Mouse (Mus musculus): ENCODE results near the gene Shtn1.

Gene Shtn1

DNA sequence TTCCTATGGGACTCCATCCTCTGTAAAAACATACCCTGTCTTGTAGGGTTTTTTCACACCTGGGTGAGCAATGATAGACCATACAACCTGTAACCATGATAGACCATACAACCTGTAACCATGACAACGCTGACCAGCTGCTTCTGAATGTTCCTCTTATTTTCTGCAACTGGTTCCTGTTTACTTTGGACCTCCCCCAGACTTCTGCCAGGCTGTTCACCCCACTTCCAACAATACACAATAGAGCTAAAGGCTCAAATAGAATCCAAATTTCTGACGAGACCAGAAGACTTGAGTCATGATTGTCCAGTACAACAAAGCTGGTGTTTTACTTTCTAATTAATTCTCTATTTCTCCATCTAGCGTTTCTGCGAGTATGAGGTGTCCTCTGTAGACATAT, 23.8 kb downstream of the Shtn1 start:
- DNase-seq (ENCODE audit: low spot score) = no peak

GRCm38 (mm10) chr19:59051622-59052021, 24.3 kb downstream of the Shtn1 start:
- DNase-seq (ENCODE audit: low spot score) = no peak

DNA sequence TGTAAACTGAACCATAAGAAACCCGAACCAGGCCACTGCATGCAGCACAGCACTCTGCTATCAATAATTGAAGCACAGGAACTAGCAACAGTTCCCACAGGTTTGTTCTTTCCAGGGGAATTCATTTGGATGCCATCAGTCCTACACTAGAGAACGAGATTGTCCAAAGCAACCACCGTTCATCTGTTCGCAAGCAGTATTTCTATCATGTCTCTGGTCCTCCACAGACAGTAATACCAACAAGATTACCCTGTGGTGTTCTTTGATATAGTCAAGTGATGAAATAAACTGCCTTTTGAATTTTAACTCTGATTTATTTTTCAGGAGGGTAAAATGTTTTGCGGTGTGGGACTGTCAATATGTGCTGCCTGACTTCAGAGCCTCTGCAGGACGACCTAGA, 27.0 kb downstream of the Shtn1 start:
- DNase-seq (ENCODE audit: low spot score) = no peak

- DNase-seq (ENCODE audit: low spot score) = no peak
Measured at GRCm38 (mm10) chr19:59047511-59047910, 28.4 kb downstream of the Shtn1 start.

- no peak for DNase-seq (ENCODE audit: low spot score)
Measured at GRCm38 (mm10) chr19:59041086-59041485, 34.8 kb downstream of the Shtn1 start.

DNA sequence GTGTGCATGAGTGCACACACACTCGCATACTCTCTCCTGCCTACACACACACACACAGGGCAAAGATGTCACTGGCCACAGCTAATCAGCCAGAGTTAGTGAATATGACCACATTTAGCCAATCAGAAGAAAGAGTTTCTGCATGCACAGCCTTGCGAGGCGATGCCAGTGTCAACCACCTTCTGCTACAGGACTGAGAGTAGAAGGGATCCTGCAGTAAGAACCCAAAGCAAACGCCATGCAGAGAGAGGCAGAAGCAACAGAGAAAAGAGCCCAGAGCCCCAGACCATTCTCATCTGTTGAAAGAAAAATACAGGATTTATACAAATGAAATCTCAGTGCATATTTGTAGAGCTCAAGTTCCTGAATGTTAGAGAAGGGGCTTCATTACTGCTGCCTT, 37.1 kb downstream of the Shtn1 start:
- no peak for DNase-seq (ENCODE audit: low spot score)

DNA sequence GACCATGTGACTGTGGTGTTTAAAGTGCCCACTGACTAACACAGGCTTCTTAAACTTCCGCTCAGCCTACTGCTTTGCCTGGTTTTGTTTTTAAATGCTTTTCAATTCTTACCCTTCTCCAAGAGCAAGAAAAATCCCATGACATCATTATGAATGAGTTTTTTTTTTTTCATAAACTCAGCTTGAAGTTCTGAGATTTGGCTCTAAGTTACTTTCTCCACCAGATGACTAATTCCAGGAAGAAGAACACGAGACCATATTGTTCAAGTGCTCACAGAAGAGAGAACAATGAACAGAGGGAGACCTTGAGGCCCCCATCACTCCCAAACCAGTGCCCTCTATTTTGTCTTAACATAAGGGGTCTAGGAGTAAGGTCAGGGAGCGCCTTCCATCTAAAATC, 39.1 kb downstream of the Shtn1 start:
- no peak for DNase-seq (ENCODE audit: low spot score)

- no peak for DNase-seq (ENCODE audit: low spot score)
Measured at GRCm38 (mm10) chr19:59033241-59033640, 42.7 kb downstream of the Shtn1 start.

DNA sequence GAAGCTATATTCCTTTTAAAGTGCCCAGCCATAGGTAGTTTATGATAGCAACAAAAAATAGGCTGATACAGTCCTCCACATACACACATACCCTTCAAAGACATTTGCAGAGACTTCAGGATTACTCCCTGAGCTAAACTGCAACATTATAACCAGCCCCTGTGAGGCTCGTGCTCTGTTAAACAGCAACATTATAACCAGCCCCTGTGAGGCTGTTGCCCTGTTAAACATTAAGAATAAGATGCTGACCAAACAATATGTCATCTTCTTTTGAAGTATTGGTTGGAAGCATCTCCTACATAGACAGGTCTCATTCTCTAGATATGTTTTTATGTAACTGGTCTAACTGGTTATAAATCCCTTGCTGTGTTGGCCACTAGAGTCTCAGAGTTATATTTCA, 45.7 kb downstream of the Shtn1 start:
- DNase-seq (ENCODE audit: low spot score) = no peak

DNA sequence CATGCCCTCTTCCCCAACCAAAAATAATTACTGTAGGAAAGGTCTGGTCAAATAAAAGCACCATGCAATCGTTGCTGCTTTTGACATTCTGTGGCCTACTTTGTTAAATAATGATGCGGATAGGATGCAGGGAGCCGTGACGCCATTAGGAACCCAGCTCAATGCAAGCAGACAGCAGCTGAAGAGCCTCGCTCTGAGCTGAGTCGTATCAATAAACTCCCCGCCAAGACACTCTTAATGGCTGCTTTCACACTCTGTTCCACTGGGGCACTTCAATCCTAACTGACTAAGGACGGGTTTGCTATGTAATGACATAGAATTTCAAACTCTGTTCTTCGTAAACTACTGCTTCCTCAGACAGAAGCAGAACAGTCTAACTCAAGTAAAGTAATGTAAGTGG, 46.9 kb downstream of the Shtn1 start:
- DNase-seq (ENCODE audit: low spot score) = no peak

- no peak for DNase-seq (ENCODE audit: low spot score)
Measured at GRCm38 (mm10) chr19:59028130-59028529, 47.8 kb downstream of the Shtn1 start.

GRCm38 (mm10) chr19:59023876-59024275, 52.0 kb downstream of the Shtn1 start:
- DNase-seq (ENCODE audit: low spot score) = no peak

DNA sequence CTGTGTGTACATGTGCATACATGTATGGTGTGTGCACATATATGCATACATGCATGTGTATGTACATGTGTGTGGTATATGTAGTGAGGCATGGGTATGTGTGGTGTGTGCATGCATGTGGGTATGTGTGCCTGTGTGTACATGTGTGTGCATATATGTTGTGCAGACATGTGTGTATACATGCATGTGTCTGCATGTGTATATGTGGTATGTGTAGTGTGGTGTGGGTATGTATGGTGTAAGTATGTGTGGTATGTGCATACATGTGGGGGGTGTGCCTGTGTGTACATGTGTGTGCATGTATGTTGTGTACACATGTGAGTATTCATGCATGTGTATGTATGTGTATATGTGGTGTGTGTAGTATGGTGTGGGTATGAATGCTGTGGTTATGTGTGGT, 54.3 kb downstream of the Shtn1 start:
- DNase-seq (ENCODE audit: low spot score) = no peak

DNA sequence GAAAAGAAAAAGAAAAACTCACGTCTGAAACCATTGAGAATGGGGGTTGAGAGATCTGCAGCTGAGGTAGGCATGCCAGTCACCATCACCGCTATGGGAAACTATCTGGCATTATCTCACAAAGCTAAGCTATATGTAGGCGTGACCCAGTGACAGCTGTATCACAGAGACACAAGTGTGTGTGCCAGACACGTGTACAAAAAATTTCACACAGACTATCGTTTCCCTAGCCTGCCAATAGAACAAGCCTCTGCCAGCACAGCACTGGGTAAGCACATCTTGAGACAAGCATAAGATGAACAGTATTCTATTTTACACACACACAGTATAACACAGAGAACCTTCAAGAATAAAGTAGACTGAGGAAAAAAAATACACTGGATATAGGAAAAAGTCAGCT, 65.1 kb downstream of the Shtn1 start:
- no peak for DNase-seq (ENCODE audit: low spot score)

DNA sequence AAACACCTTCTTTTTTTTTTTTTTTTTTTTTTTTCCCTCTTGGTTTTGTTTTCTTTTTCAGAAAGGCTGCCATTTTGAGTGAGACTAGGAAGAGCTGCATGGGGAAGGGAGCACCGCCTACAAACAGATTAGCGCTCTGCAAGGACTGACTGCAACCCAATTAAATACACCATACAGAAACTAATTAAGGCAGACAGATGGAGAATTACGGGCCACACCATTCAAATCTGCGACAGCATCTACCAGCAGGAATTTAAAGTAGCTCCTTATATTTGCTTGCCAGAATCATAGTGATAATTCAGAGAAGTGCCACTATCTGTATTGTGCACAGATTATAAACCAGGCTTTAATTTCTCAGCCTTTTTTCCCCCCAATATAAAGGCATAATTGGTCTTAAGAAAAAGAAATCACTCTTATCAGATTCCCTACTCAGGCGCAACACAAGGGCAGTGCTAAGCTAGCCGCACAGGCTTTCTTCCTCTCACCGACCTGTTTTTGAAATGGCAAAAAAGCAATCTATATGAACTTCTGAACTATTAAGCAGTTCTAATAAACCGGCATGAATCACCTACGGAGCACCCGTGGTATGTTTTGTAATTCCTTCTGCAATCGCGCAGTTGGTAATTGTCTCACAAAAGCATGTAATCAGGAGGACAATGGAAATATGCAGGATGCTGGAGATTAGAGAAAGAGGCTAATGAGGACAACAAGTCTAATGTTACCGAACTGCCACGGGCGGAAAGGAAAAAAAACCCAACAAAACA, 69.1 kb downstream of the Shtn1 start:
- no peak for DNase-seq (ENCODE audit: low spot score)

DNA sequence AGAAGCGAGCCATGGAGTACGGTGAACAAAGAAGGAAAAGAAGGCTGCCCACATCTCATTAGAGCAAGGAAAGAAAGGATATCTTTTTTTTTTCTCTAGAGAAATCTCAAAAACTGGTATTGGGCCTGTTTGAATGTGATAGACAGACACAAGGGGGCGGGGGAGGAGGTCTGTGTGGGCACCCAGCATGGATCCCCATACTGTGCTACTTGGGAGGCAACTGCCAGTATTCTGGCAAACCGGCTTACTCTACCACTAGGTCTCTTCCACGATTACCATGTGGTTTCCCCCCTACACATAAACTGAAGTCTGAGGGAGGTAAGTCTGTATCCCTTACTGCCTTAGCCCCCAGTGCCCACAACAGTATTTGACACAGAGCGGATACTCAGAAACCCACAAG, 73.1 kb downstream of the Shtn1 start:
- no peak for DNase-seq (ENCODE audit: low spot score)

DNA sequence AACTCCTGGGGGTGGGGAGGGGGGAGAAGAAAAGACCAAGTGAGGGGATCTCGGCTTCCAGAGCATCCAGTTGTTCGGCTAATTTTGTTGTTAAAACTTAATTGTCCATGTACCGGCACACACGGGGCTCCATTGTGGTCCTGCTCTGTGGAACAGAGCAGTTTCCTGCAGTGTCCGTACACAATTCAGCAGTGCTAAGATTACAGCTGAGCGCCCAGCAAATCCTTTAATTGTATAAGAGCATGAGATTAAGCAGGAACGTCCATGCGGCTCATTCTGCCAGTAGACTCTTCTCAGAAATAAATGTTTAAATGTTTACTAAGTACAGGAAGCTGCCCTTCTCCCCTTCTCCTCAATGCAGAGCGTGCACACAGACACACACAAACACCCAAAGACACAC, 94.3 kb downstream of the Shtn1 start:
- no peak for DNase-seq (ENCODE audit: low spot score)

DNA sequence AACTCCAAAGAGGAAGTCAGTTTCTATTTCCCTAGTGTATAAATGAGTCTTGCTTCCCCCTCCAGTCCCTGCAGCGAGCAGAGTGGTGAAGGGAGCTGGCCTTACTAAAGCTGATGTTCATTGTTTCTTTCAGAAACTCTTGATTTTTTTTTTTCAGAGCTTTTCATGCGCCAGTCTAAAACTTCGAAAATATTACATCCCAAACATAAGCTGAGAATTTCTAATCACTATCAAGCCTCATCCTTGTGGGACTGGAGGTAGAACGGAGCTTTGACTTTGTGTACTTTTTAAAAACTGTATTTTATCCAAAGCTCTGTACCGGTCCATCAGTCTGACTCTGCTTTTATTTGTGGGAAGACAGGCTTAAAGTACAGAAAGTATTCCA, 95.9 kb downstream of the Shtn1 start:
- DNase-seq (ENCODE audit: low spot score) = no peak

GRCm38 (mm10) chr19:58979436-58980055, 96.4 kb downstream of the Shtn1 start:
- DNase-seq (ENCODE audit: low spot score) = no peak

DNA sequence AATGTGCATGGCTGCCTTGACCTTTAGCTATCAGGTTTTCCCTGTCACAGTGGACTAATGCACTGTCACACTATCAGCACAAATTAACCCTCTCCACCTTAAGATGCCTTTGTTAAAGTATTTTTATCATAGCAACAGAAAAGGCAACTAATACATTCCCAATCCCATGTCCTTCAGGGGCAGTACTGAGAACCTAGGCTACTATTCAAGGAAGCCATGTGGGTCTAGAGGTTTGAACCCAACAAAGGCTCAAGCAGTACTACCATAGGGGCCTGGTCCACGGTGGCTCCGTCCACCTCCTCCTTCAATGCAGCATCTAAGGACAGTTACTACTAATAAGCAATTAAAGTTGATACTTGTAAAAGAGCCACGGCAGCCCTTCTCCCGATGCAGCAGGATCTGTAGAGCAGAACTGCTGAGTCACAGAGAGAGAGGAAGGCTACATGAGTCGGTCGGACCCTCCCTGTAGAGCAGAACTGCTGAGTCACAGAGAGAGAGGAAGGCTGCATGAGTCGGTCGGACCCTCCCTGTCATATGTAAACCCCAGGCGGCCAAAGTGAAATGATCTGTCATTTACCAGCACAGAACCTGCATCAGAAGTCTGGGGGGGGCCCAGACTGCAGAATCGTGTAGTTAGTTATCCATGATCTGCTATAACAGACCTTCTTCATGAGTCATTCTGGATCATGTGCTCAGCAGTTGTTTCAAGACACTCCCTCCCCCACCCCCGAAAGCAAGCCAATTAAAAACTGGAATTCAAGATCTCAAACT, 97.3 kb downstream of the Shtn1 start:
- DNase-seq (ENCODE audit: low spot score) = peak; percentile 33

GRCm38 (mm10) chr19:58975216-58975863, 100.6 kb downstream of the Shtn1 start:
- no peak for DNase-seq (ENCODE audit: low spot score)

DNA sequence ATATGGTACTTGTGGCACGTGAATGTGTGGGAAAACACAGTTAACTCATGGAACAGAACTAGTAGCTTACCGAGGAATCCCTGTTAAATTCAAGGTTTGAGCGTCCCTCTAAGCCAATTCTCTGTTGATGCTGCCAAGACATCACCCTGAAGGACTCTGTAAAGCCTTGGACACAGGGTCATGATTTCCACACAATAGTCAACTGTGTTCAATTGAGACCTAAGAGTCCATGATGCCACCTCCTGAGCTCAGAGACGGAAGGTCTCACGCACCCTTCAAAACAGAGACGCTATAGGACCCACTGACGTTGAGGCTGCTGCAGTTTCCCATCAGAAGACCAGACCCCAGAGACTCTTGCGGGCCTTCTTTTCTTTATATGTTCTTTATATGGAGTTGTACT, 101.8 kb downstream of the Shtn1 start:
- no peak for DNase-seq (ENCODE audit: low spot score)

DNA sequence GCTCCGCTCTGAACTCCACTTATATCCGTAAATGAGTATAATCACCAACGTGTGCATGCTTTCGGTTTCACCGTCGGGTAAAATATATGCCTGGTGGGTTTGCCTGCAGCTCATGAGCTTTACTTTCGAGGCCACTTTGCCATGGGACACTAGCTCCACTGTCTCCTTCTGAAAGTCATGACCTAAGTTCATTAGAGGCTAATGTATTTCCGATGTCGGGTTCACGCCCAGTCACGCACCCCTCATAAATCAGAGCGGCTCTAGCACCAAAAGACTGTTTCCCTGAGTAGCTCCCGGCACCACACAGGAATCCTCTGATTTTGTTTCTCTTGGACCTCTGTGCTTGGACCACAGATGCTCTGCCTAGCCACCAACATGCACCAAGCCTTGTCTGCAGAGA, 105.1 kb downstream of the Shtn1 start:
- DNase-seq (ENCODE audit: low spot score) = no peak

Measured in yolk sac, embryonic 10.5 days (tissue).